Mouse (Mus musculus) stomach, embryonic 15.5 days (tissue): ENCODE measurements around the gene Naaa. TPM values are rescaled to one million over a fixed set of nuclear protein-coding genes. Genes with fewer than 3 reads are reported as not detected.
A peak's percentile ranks its signal among the peaks of the same experiment; 100 is the strongest.

Experiments used
- ATAC-seq: fragments of 200-750 bp; cut with Nextera tagmentation; 2 replicates; pipeline ENCODE4 v1.8.0; 2017; ENCODE audit warnings: low read depth, moderate number of reproducible peaks, moderate TSS enrichment; ENCODE audit not compliant: insufficient read depth, low FRiP score
- H3K27ac ChIP-seq: fragments of 300-500 bp; sonication (generic); 2 replicates; pipeline ENCODE4 v1.5.1; 2015; ENCODE audit warnings: mild to moderate bottlenecking, inconsistent platforms
- H3K27me3 ChIP-seq: fragments of 300-500 bp; sonication (generic); replicated peaks from 2 replicates; pipeline ENCODE4 v1.6.1; 2015; ENCODE audit warnings: inconsistent platforms
- H3K36me3 ChIP-seq: fragments of 300-500 bp; sonication (generic); 2 replicates; pipeline ENCODE4 v1.6.1; 2015; ENCODE audit warnings: inconsistent platforms
- H3K4me1 ChIP-seq: fragments of 300-500 bp; sonication (generic); 2 replicates; pipeline ENCODE4 v1.6.1; 2015; ENCODE audit warnings: inconsistent platforms
- H3K4me2 ChIP-seq: fragments of 300-500 bp; sonication (generic); 2 replicates; pipeline ENCODE4 v1.6.1; 2015; ENCODE audit warnings: mild to moderate bottlenecking, inconsistent platforms
- H3K4me3 ChIP-seq: fragments of 300-500 bp; sonication (generic); replicated peaks from 2 replicates; pipeline ENCODE4 v1.5.1; 2015; ENCODE audit warnings: inconsistent platforms
- H3K9ac ChIP-seq: fragments of 300-500 bp; sonication (generic); 2 replicates; pipeline ENCODE4 v1.6.1; 2015; ENCODE audit warnings: inconsistent platforms
- H3K9me3 ChIP-seq: fragments of 300-500 bp; sonication (generic); 2 replicates; pipeline ENCODE4 v1.6.1; 2016; ENCODE audit warnings: inconsistent platforms
- WGBS: fragments of 180-500 bp; shearing (Covaris S2); methylation state at CpG from one replicate; pipeline ENCODE4 v1.1.7; 2015; 5-methylcytosine and 5-hydroxymethylcytosine counted together
- polyA plus RNA-seq: library from polyadenylated mRNA; unstranded; fragments of >200 nt; fragmentation: Nextera tagmentation; extraction: Ambion mirVana; gene quantifications from 2 replicates; pipeline ENCODE4 v1.2.1, GENCODE M21; 2015

Naaa gene
- polyA plus RNA-seq = 18.4 and 19.9 TPM in 2 replicates

- Histone ChIP-seq H3K4me3 (peak within 1 kb of the TSS; percentile 75), H3K4me1 (peaks cover 8% of the 10 kb centered on the region; the same call in 1 of the 2 replicates), H3K27me3 (no peaks in the 10 kb centered on the region), H3K9me3 (no peaks in the 10 kb centered on the region), H3K27ac (peak within 1 kb of the TSS; percentile 51; the same call in 1 of the 2 replicates), H3K4me2 (peak within 1 kb of the TSS; percentile 90), H3K36me3 (no peaks in the 10 kb centered on the region), H3K9ac (peak within 1 kb of the TSS; percentile 42)
- ATAC-seq = peak; percentile 97
- 3% methylated on average over 54 of the region's 54 CpGs for WGBS
These were observed at the start of gene Naaa for GRCm38 (mm10) chr5:92277437-92278394. TSS of gene Naaa (minus strand) at chr5:92278170.

DNA sequence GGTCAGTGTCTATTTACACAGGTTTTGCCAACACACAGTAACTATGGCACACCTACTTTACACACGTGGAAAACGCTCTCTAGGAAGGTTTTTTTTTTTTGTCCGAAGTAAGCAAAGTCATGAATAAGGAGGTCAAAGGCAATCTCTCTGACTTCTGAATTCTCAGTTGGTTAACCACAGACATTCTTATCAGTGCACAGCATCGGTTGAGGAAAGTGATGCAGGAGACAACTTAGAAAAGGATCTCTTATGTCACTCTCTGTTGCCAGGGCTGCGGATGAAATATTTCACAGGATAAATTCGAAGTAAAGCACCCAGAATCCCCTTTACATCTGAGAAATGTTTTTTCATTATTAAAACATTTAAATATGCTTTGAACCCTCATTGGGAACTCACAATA is 49.4 kb upstream of the Naaa start:
- WGBS = 62% methylated on average over 6 of the region's 6 CpGs
- ATAC-seq = no peak
- Histone ChIP-seq H3K36me3 (no peaks in the 10 kb centered on the region), H3K4me1 (peaks cover 10% of the 10 kb centered on the region; the same call in 1 of the 2 replicates), H3K4me3 (no peak overlapping the region), H3K27me3 (no peaks in the 10 kb centered on the region), H3K9ac (no peak overlapping the region), H3K27ac (no peak overlapping the region), H3K9me3 (no peaks in the 10 kb centered on the region), H3K4me2 (no peak overlapping the region)

DNA sequence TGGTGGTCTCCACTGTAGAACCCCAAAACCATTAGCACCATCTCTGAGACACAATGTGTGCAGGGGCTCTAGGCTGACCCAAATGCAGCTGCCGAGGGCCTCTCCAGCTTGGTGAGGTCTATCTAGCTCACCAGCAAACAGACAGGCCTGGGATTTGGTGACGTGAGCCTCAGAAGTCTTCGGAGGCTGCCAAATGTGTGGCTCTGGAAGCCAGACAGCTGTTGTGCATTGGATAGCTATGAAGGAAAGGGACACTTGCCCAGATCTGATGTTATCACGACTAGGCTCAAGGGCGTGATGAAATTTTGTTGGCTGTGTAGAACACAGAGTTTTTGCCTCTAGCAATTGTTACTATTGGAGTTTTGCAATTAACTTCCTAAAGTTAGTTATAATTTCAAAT is 45.3 kb upstream of the Naaa start:
- WGBS = 59% methylated on average over 5 of the region's 5 CpGs
- Histone ChIP-seq H3K9ac (no peak overlapping the region), H3K9me3 (no peaks in the 10 kb centered on the region), H3K4me1 (0 out of 2 replicates have a peak, but pooled peaks cover 3% of the 10 kb centered on the region), H3K27me3 (no peaks in the 10 kb centered on the region), H3K4me3 (no peak overlapping the region), H3K27ac (no peak overlapping the region), H3K36me3 (no peaks in the 10 kb centered on the region), H3K4me2 (no peak overlapping the region)
- ATAC-seq = no peak; the same call in 1 of the 2 replicates

GRCm38 (mm10) chr5:92322612-92323011 is 44.6 kb upstream of the Naaa start:
- H3K4me2 ChIP-seq = no peak overlapping the region
- H3K36me3 ChIP-seq = no peaks in the 10 kb centered on the region
- H3K9ac ChIP-seq = no peak overlapping the region
- no peak overlapping the region for H3K4me3 ChIP-seq
- no peaks in the 10 kb centered on the region for H3K9me3 ChIP-seq
- 87% methylated on average over 4 of the region's 4 CpGs for WGBS
- H3K4me1 ChIP-seq = 0 out of 2 replicates have a peak, but pooled peaks cover 3% of the 10 kb centered on the region
- no peak overlapping the region for H3K27ac ChIP-seq
- no peak for ATAC-seq
- H3K27me3 ChIP-seq = no peaks in the 10 kb centered on the region

GRCm38 (mm10) chr5:92321631-92322400 is 43.8 kb upstream of the Naaa start:
- Histone ChIP-seq H3K4me1 (0 out of 2 replicates have a peak, but pooled peaks cover 3% of the 10 kb centered on the region), H3K4me2 (no peak overlapping the region), H3K4me3 (no peak overlapping the region), H3K9me3 (no peaks in the 10 kb centered on the region), H3K27ac (no peak overlapping the region), H3K9ac (no peak overlapping the region), H3K36me3 (no peaks in the 10 kb centered on the region), H3K27me3 (no peaks in the 10 kb centered on the region)
- WGBS = 45% methylated on average over 8 of the region's 8 CpGs
- ATAC-seq = no peak

DNA sequence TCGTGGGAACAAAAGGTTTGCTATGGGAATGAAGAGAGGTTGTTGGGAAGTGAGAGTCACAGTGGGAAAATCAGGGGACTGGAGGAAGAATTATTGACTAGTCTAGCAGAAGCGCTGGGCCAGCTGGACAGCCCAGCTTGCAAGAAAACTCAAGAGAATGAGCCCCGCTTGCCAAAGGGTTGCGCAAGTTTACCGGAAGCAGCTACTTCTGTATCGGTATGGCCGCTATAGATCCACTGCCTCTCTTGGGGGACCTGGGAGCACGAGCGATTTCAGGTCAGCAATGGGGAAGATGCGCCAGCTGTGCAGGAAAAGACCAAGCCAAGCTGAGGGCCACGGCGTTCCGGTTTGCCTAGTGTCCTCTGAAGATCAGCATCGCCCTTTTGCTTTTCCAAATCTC is 40.6 kb upstream of the Naaa start:
- ATAC-seq = no peak
- WGBS = 84% methylated on average over 14 of the region's 14 CpGs
- H3K36me3 ChIP-seq = no peaks in the 10 kb centered on the region

DNA sequence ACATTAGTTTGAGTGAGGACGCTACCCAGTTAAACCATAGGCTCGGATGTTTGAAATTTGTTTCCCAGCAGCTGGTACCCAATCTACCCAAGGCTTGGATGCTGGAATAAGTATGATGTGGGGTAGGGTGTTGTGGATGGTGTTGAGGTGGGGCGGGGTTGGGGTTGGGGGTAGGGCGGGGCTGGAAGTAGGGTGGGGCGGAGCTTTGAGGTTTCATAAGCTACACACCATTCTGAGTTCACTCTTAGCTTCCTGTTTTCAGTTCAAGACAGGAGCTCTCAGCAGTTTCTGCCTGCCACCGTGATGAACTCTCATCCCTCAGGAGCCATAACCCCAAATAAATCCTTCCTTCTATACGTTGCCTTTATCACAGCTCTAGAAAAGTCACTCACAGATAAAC is 40.1 kb upstream of the Naaa start:
- Histone ChIP-seq H3K36me3 (no peaks in the 10 kb centered on the region), H3K9ac (no peak overlapping the region), H3K27me3 (no peaks in the 10 kb centered on the region), H3K27ac (no peak overlapping the region), H3K4me2 (no peak overlapping the region), H3K4me3 (no peak overlapping the region), H3K4me1 (no peaks in the 10 kb centered on the region), H3K9me3 (no peaks in the 10 kb centered on the region)
- WGBS = 68% methylated on average over 7 of the region's 7 CpGs
- ATAC-seq = no peak

More for the DNA sequence above, 40.6 kb upstream of the Naaa start:
- H3K9ac ChIP-seq = no peak overlapping the region
- H3K4me1 ChIP-seq = no peaks in the 10 kb centered on the region
- H3K27me3 ChIP-seq = no peaks in the 10 kb centered on the region
- no peak overlapping the region for H3K4me2 ChIP-seq
- H3K27ac ChIP-seq = no peak overlapping the region
- no peaks in the 10 kb centered on the region for H3K9me3 ChIP-seq
- no peak overlapping the region for H3K4me3 ChIP-seq

- Histone ChIP-seq H3K4me2 (no peak overlapping the region), H3K27ac (no peak overlapping the region), H3K36me3 (no peaks in the 10 kb centered on the region), H3K9me3 (no peaks in the 10 kb centered on the region), H3K27me3 (no peaks in the 10 kb centered on the region), H3K4me1 (peaks cover 7% of the 10 kb centered on the region), H3K4me3 (no peak overlapping the region), H3K9ac (no peak overlapping the region)
- ATAC-seq = no peak
- 51% methylated on average over 7 of the region's 7 CpGs for WGBS
These were observed 35.8 kb upstream of the Naaa start for GRCm38 (mm10) chr5:92313776-92314175.

GRCm38 (mm10) chr5:92312046-92312715 is 34.2 kb upstream of the Naaa start:
- Histone ChIP-seq H3K9me3 (no peaks in the 10 kb centered on the region), H3K4me2 (no peak overlapping the region), H3K27ac (no peak overlapping the region), H3K4me1 (peaks cover 13% of the 10 kb centered on the region), H3K27me3 (no peaks in the 10 kb centered on the region), H3K9ac (no peak overlapping the region), H3K36me3 (0 out of 2 replicates have a peak, but pooled peaks cover 3% of the 10 kb centered on the region), H3K4me3 (no peak overlapping the region)
- ATAC-seq = no peak
- 11% methylated on average over 13 of the region's 13 CpGs for WGBS

- 2% methylated on average over 41 of the region's 41 CpGs for WGBS
- H3K4me3 ChIP-seq = peak within 1 kb of the TSS; percentile 86
- H3K4me1 ChIP-seq = peaks cover 13% of the 10 kb centered on the region
- H3K4me2 ChIP-seq = peak within 1 kb of the TSS; percentile 67
- H3K27ac ChIP-seq = peak within 1 kb of the TSS; percentile 64
- peak; percentile 96 for ATAC-seq
- H3K9ac ChIP-seq = peak within 1 kb of the TSS; percentile 64
- no peaks in the 10 kb centered on the region for H3K9me3 ChIP-seq
- no peaks in the 10 kb centered on the region for H3K27me3 ChIP-seq
- peaks cover 8% of the 10 kb centered on the region for H3K36me3 ChIP-seq
These were observed 31.9 kb upstream of the Naaa start, which contains the start of gene Sdad1 for GRCm38 (mm10) chr5:92309681-92310511. TSS of gene Sdad1 (minus strand) at chr5:92310479.

DNA sequence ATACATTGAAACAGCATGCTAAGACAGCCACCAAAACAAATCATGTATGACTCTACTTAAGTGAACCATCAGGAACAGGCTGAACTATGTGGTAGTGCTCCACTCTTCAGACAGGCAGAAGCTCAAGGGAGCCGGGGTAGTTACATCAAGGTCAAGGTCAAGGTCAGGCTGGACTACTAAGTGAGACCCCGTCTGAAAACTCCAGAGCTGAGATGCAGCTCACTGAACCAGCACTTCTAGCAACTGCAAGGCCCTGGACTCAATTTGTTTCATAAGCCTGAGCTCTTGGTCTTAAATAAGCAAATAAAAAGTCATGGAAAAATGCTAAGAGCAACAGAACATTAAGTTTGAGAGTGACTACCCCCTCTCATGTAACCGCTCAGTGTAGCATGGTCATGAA is 26.3 kb upstream of the Naaa start:
- H3K9ac ChIP-seq = no peak overlapping the region
- H3K27ac ChIP-seq = no peak overlapping the region
- H3K36me3 ChIP-seq = peaks cover 44% of the 10 kb centered on the region
- H3K4me1 ChIP-seq = peaks cover 9% of the 10 kb centered on the region
- H3K4me3 ChIP-seq = no peak overlapping the region
- H3K9me3 ChIP-seq = no peaks in the 10 kb centered on the region
- ATAC-seq = no peak
- WGBS = 90% methylated on average over 3 of the region's 3 CpGs
- no peak overlapping the region for H3K4me2 ChIP-seq
- no peaks in the 10 kb centered on the region for H3K27me3 ChIP-seq
